Mouse (Mus musculus) heart, embryonic 16.5 days (tissue): ENCODE measurements at regions not wholly inside any gene's neighbourhood (a gene's known extent, or its start where the extent isn't known, plus 50 kb on each side); places are given as distances from the start of the nearest gene placed in this dataset.

Experiments
- ATAC-seq: fragments of 200-750 bp; cut with Nextera tagmentation; replicated peaks from 2 replicates; pipeline ENCODE4 v1.8.0; 2017; ENCODE audit warnings: moderate number of reproducible peaks; ENCODE audit not compliant: insufficient read depth, low FRiP score; ENCODE audit errors: extremely low read depth
- H3K27ac ChIP-seq: fragments of 300-500 bp; sonication (generic); 2 replicates; pipeline ENCODE4 v1.5.1; 2014; ENCODE audit warnings: mild to moderate bottlenecking, low read length, control low read depth, moderate library complexity
- H3K27me3 ChIP-seq: fragments of 300-500 bp; sonication (generic); 2 replicates; pipeline ENCODE4 v1.6.1; 2014; ENCODE audit warnings: low read length, mixed read lengths; ENCODE audit not compliant: control insufficient read depth, insufficient read depth
- H3K36me3 ChIP-seq: fragments of 300-500 bp; sonication (generic); 2 replicates; pipeline ENCODE4 v1.6.1; 2014; ENCODE audit not compliant: control insufficient read depth, insufficient read depth
- H3K4me1 ChIP-seq: fragments of 300-500 bp; sonication (generic); 2 replicates; pipeline ENCODE4 v1.6.1; 2014; ENCODE audit warnings: low read length, mixed read lengths; ENCODE audit not compliant: control insufficient read depth, insufficient read depth
- H3K4me2 ChIP-seq: fragments of 300-500 bp; sonication (generic); 2 replicates; pipeline ENCODE4 v1.6.1; 2014; ENCODE audit warnings: low read depth, mild to moderate bottlenecking, control low read depth, low read length
- H3K4me3 ChIP-seq: fragments of 300-500 bp; sonication (generic); 2 replicates; pipeline ENCODE4 v1.5.1; 2014; ENCODE audit warnings: mild to moderate bottlenecking, control low read depth, low read length
- H3K9ac ChIP-seq: fragments of 300-500 bp; sonication (generic); 2 replicates; pipeline ENCODE4 v1.6.1; 2014; ENCODE audit warnings: low read length, control low read depth
- H3K9me3 ChIP-seq: fragments of 300-500 bp; sonication (generic); replicated peaks from 2 replicates; pipeline ENCODE4 v1.6.1; 2016; ENCODE audit warnings: low read length; ENCODE audit not compliant: control insufficient read depth
- WGBS: fragments of 180-500 bp; shearing (Covaris S2); extraction: QIAGEN DNeasy Blood & Tissue Kit; methylation state at CpG from one replicate; pipeline ENCODE4 v1.1.7; 2014; 5-methylcytosine and 5-hydroxymethylcytosine counted together

DNA sequence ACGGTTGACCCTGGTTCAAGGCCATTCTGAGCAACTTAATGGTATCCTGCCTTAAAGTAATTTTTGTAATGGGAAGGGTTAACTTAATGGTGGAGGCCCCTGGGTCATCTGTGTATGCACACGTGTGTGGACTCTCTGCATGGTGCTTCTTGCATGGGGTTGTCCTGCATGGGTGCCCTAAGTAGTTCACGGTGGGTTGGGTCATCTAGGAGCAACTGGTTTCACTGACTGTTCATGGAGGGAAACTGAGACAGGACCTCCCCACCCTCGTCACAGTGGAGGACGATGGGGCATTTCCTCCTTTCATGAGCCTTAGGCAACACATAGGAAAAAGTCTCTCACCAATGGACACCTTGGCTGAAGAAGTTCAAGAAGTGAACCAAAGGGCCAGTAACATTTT is 123.4 kb downstream of the Gm11011 start:
- no peaks in the 10 kb centered on the region for H3K4me1 ChIP-seq
- H3K9me3 ChIP-seq, result 0 out of 2 replicates have a peak, but pooled peaks cover 2% of the 10 kb centered on the region
- H3K27me3 ChIP-seq, result no peaks in the 10 kb centered on the region
- no peaks in the 10 kb centered on the region for H3K36me3 ChIP-seq
- no peak for ATAC-seq
- H3K9ac ChIP-seq, result no peak overlapping the region
- no peak overlapping the region for H3K27ac ChIP-seq
- no peak overlapping the region for H3K4me3 ChIP-seq
- no peak overlapping the region for H3K4me2 ChIP-seq
- WGBS, result 88% methylated on average over 5 of the region's 5 CpGs

DNA sequence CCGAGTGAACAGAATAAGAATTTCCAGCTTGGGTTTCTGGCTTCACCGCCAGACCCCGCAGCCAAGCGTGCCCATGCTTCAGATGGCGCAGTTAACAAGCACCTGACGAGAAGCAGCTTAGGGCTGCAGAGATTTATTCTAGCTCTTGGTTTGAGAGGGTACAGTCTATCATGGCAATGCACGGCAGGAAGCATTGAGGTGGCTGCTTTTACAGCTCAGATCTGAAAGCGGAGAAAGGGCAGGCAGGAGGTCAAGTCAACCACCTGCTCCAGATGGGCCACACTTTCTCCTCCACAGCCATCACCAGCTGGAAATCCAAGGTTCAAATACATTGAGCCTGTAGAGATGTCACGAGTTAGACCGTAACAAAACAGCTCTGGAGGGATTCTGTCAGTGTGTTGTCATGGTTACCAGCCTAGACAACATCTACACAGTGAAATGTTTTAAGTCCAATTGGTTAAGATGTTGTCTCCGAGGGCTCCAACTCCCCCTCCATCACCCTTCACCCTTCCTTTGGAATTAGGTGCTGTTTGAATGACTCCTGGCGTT is 126.0 kb downstream of the Gm11011 start:
- Histone ChIP-seq H3K27me3 (no peaks in the 10 kb centered on the region), H3K4me2 (no peak overlapping the region), H3K9ac (no peak overlapping the region), H3K4me1 (no peaks in the 10 kb centered on the region), H3K36me3 (no peaks in the 10 kb centered on the region), H3K4me3 (no peak overlapping the region), H3K27ac (no peak overlapping the region), H3K9me3 (0 out of 2 replicates have a peak, but pooled peaks cover 5% of the 10 kb centered on the region)
- ATAC-seq, result no peak
- 83% methylated on average over 12 of the region's 12 CpGs for WGBS

DNA sequence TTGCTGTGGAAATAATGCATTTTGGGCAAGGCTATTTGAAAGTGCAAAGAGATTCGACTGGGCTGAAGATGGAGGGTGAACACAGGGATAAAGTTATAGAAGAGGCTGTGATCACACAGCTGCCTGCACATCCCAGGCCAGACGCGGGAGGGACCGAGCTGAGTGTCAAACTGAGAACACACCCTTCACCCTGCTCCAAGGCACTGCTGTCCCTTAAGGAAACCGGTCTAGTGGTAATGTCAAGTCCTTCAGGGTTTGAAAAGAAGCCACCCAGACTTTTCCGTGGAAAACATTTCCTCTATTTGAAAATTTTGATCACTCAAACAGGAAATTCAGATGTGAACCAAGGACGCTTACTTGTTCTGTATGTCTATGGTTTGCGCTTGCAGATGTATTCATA is 134.6 kb downstream of the Gm11011 start:
- no peak overlapping the region for H3K4me2 ChIP-seq
- 79% methylated on average over 8 of the region's 8 CpGs for WGBS
- H3K36me3 ChIP-seq, result no peaks in the 10 kb centered on the region
- H3K4me3 ChIP-seq, result no peak overlapping the region
- H3K9me3 ChIP-seq, result no peaks in the 10 kb centered on the region
- no peak overlapping the region for H3K9ac ChIP-seq
- H3K27ac ChIP-seq, result no peak overlapping the region
- H3K4me1 ChIP-seq, result no peaks in the 10 kb centered on the region
- H3K27me3 ChIP-seq, result no peaks in the 10 kb centered on the region
- ATAC-seq, result no peak

DNA sequence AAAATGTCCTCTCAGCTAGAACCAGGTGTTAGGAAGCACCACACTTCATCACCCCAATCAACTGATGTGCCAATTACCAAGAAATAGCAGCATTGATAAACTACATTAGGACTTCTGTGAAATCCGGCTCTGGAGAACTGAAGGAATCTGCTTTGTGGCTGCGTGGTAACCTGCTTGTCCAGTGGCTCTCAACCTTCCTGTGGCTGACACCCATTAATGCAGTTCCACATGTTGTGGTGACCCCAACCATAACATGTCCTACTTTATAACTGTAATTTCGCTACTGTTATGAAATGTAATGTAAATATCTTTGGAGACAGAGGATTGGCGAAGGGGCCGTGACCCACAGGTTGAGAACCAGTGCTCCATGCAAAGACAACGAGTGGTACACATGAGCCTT is 136.7 kb downstream of the Gm11011 start:
- Histone ChIP-seq H3K36me3 (no peaks in the 10 kb centered on the region), H3K9me3 (no peaks in the 10 kb centered on the region), H3K27me3 (no peaks in the 10 kb centered on the region), H3K4me1 (no peaks in the 10 kb centered on the region), H3K9ac (no peak overlapping the region), H3K27ac (no peak overlapping the region), H3K4me3 (no peak overlapping the region), H3K4me2 (no peak overlapping the region)
- WGBS, result 81% methylated on average over 6 of the region's 6 CpGs
- ATAC-seq, result no peak

DNA sequence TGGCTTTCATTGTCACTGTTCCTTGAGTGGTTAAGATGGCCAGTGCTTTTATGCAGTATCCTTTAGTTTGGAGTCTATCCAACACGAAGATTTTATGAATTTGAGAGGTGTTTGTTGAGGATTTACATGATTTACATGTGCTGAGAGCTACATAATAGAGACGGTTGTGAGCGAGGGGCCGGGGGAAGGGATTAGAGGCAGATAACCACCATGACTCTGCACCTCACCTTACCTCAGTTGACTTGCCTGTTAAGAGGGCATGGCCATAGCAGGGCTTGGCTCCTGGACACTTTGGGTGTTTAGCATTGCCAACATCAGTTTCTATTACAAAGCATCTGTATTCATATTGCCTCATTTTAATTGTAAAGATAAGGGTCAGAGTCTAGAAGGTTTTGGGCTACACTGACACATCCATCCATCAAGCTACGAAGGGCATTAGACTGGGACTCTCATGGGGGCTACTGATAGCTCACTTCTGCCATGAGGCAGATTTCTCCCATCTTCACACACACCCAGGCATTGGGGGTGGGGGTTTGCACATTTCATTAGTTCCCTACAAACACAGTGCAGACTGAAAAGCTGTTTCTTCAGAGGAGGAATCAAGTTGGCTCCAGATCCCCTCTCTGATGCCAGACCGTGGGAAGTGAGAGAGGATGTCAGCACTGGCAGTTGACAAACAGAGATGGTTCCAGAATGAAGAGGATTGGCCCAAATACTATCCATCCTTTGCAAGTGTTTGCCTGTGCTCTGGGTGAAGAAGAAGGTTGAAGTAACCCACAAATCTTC is 139.9 kb downstream of the Gm11011 start:
- WGBS, result 77% methylated on average over 6 of the region's 6 CpGs
- Histone ChIP-seq H3K27ac (no peak overlapping the region), H3K4me1 (no peaks in the 10 kb centered on the region), H3K4me2 (no peak overlapping the region), H3K4me3 (no peak overlapping the region), H3K27me3 (no peaks in the 10 kb centered on the region), H3K36me3 (no peaks in the 10 kb centered on the region), H3K9ac (no peak overlapping the region), H3K9me3 (no peaks in the 10 kb centered on the region)
- no peak for ATAC-seq

DNA sequence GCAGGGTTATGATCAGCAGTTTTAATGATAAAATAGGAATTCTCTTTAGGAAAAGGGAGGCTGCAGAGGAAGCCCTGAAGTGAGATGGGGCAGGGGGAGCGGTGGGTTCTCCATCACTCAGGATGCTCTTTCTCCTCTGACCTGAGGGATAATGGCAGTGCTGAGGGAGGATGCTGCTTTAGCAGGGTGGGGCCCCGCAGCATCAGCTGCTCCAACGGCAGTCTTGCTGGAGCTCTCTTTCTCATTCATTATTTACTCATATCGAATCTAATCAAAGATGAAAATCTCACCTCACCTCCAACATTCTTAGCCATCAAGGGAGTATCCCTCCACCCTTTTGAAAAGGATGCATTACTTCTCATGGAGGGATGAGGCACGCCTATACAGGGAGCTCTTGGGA is 141.7 kb downstream of the Gm11011 start:
- no peaks in the 10 kb centered on the region for H3K9me3 ChIP-seq
- H3K36me3 ChIP-seq, result no peaks in the 10 kb centered on the region
- 84% methylated on average over 5 of the region's 5 CpGs for WGBS

DNA sequence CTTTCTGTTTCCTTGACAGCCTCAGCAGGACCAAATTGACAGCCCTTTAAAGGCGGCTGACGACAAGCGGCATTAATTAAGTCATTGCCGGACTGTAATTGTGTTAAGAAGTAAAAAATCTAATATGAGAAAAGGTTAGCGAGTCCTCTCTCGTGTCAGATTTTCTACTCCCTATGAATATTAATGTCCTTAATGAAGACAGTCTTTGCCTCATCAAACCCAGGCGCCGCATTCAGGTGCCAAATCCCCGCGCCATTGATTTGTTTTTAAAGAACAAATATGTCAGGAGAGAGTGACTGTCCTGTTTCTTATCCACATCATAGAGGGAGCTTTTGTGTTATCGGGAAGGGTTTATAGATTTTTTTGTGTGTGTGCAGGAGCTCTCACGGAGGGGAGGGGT is 142.2 kb downstream of the Gm11011 start:
- no peaks in the 10 kb centered on the region for H3K4me1 ChIP-seq
- no peak overlapping the region for H3K4me2 ChIP-seq
- no peaks in the 10 kb centered on the region for H3K27me3 ChIP-seq
- 87% methylated on average over 12 of the region's 12 CpGs for WGBS
- H3K4me3 ChIP-seq, result no peak overlapping the region
- H3K27ac ChIP-seq, result no peak overlapping the region
- no peaks in the 10 kb centered on the region for H3K9me3 ChIP-seq
- no peak overlapping the region for H3K9ac ChIP-seq
- no peaks in the 10 kb centered on the region for H3K36me3 ChIP-seq
- no peak for ATAC-seq

More for the DNA sequence above, 141.7 kb downstream of the Gm11011 start:
- ATAC-seq, result no peak
- H3K4me3 ChIP-seq, result no peak overlapping the region
- no peak overlapping the region for H3K9ac ChIP-seq
- H3K4me1 ChIP-seq, result no peaks in the 10 kb centered on the region
- H3K27ac ChIP-seq, result no peak overlapping the region
- H3K4me2 ChIP-seq, result no peak overlapping the region
- H3K27me3 ChIP-seq, result no peaks in the 10 kb centered on the region

DNA sequence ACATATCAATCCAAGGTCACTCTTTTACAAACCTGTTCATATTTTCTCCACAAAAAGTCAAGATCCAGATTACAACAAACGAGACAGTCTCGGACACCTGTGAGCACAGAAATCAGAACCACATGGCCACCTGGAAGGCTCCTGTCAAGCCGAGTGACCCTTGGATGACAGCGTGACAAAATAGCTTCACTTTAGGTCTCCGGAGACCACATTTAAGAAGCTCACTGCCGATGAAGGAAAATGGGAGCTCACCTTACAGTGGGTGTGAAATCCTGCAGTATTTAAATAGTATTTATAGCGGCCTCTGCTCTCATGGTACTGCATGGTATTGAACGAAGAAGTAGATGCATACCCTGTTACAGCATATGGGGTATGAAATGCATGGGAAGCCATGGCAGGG is 144.3 kb downstream of the Gm11011 start:
- H3K9ac ChIP-seq, result no peak overlapping the region
- H3K9me3 ChIP-seq, result no peaks in the 10 kb centered on the region
- H3K4me2 ChIP-seq, result no peak overlapping the region
- no peaks in the 10 kb centered on the region for H3K27me3 ChIP-seq
- WGBS, result 81% methylated on average over 8 of the region's 8 CpGs
- no peak for ATAC-seq
- H3K27ac ChIP-seq, result no peak overlapping the region
- H3K4me1 ChIP-seq, result no peaks in the 10 kb centered on the region
- H3K4me3 ChIP-seq, result no peak overlapping the region
- H3K36me3 ChIP-seq, result no peaks in the 10 kb centered on the region

DNA sequence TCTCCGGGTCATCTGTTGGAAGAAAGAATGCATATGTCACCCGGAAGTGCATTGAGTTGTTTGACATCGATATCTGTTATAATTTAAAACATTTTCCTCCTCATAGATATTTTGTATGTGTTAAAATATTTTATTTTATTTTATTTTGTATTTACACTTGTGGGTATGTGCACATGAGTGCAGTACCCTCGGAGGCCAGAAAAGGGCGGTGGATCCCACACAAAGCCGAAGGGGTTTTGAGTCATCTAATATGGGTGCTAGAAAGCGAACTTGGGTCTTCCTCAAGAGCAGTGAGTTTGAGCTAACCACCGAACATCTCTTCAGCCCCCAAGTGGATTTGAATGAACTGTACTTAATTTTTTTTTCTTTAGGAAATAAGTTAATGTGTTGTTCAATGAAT is 156.0 kb downstream of the Gm11011 start:
- Histone ChIP-seq H3K36me3 (no peaks in the 10 kb centered on the region), H3K4me3 (no peak overlapping the region), H3K27ac (no peak overlapping the region), H3K4me1 (no peaks in the 10 kb centered on the region), H3K27me3 (no peaks in the 10 kb centered on the region), H3K4me2 (no peak overlapping the region), H3K9ac (no peak overlapping the region), H3K9me3 (no peaks in the 10 kb centered on the region)
- WGBS, result 90% methylated on average over 8 of the region's 8 CpGs
- ATAC-seq, result no peak
